Mouse (Mus musculus): ENCODE data around the gene Ccdc186. TPM values are rescaled to one million over a fixed set of nuclear protein-coding genes. Genes with fewer than 3 reads are reported as not detected.

Gene Ccdc186
- 21.0 and 25.7 TPM in 2 replicates for total RNA-seq (2021)
- long read RNA-seq, experiment 1, full-length matches to known transcripts = 7 of 8 reads
- long read RNA-seq, experiment 1, partial matches to known transcripts = 0 of 8 reads
- long read RNA-seq, experiment 1, other reads (novel, unspliced or antisense) = 1 of 8 reads
- long read RNA-seq, experiment 2, full-length matches to known transcripts = 3 of 5 reads
- long read RNA-seq, experiment 2, partial matches to known transcripts = 1 of 5 reads
- long read RNA-seq, experiment 2, other reads (novel, unspliced or antisense) = 1 of 5 reads

- DNase-seq = peak; percentile 98
These were observed at the start of gene Ccdc186 for GRCm38 (mm10) chr19:56821798-56822447. TSS of gene Ccdc186 (minus strand) at chr19:56822190.

GRCm38 (mm10) chr19:56867701-56868100 lies 45.7 kb upstream of the Ccdc186 start:
- no peak for DNase-seq

GRCm38 (mm10) chr19:56856455-56856854 lies 34.5 kb upstream of the Ccdc186 start:
- DNase-seq = no peak

GRCm38 (mm10) chr19:56852590-56852989 lies 30.6 kb upstream of the Ccdc186 start:
- no peak for DNase-seq

DNA sequence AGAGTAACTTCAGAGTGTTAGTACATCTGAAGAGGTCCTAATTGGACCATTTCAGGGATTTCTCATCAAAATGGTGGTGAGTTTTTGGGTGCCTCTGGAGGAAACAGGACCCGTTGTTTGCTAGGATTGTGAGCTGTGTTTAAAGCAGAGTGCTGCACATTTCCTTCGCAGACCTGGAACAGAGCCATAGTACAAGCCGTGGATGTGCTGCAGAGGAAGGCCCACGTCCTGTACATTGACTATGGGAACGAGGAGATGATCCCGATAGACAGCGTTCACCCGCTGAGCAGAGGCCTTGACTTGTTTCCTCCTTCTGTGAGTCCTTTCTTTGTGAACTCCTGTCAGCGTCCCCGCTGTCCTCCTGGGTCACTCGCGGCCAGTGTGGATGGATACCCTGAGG lies 21.0 kb upstream of the Ccdc186 start:
- DNase-seq = no peak

GRCm38 (mm10) chr19:56838942-56839706 lies 17.1 kb upstream of the Ccdc186 start:
- no peak for DNase-seq

DNA sequence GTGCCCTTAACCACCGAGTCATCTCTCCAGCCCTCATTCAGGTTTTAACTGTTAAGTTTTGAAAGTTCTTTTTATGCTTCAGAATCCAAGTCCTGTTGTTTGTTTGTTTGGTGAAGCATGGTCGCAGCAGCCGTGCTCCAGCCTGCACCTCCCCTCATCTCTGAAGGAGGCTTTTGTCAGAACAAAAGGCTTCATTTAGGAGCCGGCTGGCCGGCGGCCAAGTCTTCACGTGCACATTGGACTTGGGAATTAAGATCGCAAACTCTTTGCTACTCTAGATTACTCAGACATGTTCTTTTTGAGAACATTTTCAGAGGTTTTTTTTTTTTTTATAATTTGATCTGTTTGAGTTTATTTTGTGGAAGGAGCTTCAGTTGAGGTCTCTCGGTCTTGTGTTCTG lies 13.3 kb upstream of the Ccdc186 start:
- no peak for DNase-seq

DNA sequence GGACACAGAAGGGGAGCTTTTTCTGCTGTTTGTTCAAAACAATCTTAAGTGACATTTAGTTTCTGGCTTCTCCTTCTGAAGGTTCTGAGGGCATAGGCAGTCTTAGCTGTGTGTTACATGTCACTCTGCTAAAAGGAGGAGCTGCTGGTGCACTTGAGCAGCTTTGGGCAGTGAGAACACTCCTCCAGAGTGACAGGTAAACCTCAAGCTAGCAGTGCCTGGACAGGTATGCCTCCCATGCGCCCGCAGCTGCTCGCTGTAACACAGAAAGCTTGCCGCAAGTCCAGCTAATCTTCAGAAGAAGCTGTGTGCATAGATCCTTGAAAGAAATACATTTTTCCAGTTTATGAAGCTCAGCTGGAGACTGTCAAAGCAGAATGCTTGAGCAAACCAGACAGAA lies 8.2 kb upstream of the Ccdc186 start:
- DNase-seq = no peak

- DNase-seq = no peak
These were observed 7.3 kb upstream of the Ccdc186 start for GRCm38 (mm10) chr19:56829267-56829666.

DNA sequence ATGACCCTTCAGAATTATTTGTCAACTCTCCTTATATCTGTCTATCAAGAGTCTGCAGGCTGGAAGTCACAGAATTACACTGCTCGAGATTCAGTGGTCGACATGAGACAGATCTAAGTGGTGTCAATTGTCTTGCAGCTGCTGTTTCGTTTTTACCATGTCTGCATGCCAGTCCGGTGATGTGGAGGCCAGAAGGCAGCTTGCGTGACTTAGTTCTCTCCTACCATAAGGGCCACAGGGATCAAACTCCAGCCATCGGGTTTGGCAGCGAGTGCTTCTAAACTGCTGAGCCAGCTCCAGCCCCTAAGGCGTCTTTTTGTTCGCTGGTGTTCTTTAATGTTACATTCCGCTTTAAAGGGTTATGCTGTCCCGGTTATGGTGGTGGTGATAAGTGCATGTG lies 6.3 kb upstream of the Ccdc186 start:
- DNase-seq = no peak

DNA sequence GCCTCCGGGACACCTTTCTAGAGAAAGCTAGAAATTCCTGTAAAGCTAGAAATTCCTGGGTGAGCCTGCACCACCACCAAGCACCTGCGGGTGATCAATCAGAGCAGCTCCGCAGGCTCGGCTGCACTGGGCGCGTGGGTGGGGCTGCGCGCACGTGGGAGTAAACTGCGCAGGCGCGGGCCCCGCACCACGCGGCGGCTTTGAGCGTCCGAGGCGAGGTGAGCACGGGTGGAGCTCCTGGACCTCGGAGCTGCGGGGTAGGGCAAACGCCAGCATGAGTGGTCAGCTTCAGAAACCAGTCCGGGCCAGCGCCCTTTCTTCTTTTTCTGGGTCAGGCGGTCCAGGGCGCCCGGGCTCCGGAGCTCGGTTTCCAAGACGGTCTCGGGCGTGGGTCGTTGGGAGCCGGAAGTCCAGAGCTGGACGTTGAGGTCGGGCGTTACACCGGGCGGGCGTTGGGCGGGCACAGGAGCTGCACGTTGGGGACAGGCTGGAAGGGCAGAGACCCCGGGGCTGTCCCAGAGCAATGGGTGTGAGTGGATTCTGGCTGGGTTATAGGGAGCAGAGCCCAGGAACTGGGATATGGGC lies 4.1 kb upstream of the Ccdc186 start, which contains the start of gene Tdrd1:
Gene Tdrd1 (plus strand): TSS at position 163 of the 585 bp plus-strand sequence.
- peak; percentile 7 for DNase-seq

DNA sequence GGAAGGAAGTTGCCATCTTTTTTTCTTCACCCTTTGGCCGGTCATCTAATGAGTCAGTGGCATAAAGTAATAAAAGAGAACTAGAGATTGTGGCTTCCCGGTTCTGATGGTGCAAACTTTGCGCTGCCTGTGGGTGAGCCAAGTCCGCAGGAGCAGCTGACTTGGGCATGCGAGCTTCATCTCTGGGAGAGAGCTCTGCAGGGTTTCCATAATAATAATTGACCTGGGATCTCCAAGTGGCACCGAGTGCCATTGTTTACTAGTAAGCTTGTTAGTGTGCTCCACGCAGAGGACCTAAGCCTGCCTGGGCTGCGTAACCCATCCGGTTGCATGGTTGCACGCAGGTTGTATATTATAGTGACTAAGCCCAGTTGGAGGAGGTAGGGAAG lies 452 bp upstream of the Ccdc186 start:
- no peak for DNase-seq

- DNase-seq = no peak
These were observed 771 bp downstream of the Ccdc186 start for GRCm38 (mm10) chr19:56821040-56821797.

DNA sequence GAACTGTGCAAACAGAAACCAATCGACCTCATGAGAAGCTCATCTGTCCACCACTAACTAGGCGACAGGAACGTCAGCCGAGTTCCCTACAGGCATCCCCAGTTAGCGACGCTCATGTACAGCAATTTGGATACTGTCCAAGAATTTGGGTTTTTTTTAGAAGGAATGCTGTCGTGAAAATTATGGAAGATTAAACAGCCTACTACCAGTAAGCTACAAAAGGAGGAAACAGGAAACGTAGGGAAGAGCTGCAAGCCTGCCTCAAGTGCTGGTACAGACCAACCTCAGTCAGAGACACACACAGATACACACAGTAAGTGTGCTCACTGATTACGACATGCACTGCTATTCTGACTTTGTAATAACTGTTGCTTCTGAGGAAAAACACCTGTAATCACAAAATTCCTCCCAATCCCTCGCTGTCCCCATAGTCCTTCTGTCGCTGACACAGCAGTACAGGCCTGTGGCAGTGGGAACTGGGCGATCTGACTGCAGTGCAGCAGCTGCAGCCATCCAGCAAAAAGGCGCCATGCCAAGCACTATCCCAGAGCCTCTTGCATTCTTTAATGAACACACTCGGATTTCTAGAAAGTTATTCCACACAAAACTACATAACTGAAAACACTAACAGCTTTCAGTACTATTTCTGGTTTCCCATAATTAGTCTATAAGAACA lies 4.0 kb downstream of the Ccdc186 start:
- peak; percentile 28 for DNase-seq

DNA sequence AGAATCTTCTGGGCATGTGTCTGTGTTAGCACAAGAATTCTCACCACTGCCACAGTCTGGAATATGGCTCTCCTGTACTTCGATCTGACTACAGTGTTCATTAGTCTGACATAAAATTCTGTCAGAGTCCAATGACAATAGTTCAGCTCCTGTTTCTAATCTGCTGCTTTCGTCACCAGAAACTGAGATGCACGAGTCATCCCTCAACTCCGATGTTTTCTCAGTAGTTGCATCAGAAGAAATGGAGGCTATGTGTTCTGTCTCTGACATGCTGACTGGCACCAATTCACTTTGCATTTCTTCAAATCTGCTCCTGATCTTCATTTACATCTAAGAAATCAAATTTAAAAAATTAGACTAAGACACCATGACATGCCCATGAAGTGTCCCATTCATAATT lies 8.6 kb downstream of the Ccdc186 start:
- DNase-seq = no peak

GRCm38 (mm10) chr19:56811590-56811989 lies 10.4 kb downstream of the Ccdc186 start:
- DNase-seq = peak; percentile 71

GRCm38 (mm10) chr19:56810641-56811146 lies 11.3 kb downstream of the Ccdc186 start:
- DNase-seq = no peak

- no peak for DNase-seq
These were observed 13.2 kb downstream of the Ccdc186 start for GRCm38 (mm10) chr19:56808771-56809170.

- DNase-seq = no peak
These were observed 14.9 kb downstream of the Ccdc186 start for GRCm38 (mm10) chr19:56807122-56807521.

DNA sequence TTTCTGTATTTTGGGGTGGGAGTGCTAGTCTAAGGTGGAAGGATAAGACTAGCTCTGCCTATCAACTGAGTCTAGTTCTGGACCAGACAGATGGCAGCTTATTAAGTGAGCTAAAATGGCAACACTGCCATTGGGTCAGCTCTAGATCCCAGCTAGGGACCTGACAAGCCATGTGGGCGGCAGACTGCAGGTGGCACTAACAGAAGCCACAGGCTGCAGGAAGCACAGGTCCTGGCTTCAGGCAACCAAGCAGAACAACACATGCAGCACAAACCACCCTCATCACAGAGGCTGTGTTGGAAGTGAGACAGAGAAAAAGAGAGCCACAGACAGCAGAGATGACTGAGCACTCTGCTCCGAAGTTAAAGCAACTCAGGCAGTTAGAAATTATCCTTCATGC lies 16.6 kb downstream of the Ccdc186 start:
- DNase-seq = no peak

- DNase-seq = no peak
These were observed 19.6 kb downstream of the Ccdc186 start for GRCm38 (mm10) chr19:56802352-56802746.
